Mouse (Mus musculus): ENCODE data around the gene Ugt1a7c. TPM values are rescaled to one million over a fixed set of nuclear protein-coding genes. Genes with fewer than 3 reads are reported as not detected.
A peak's percentile ranks its signal among the peaks of the same experiment; 100 is the strongest.
"Not testable (repeated sequence)": the region's sequence is repeated elsewhere in the genome, so short reads cannot be mapped to it uniquely, and the experiment has no call there.

The Ugt1a7c gene
- total RNA-seq, 1 experiment from 2014 or later, result 0.61 TPM

DNA sequence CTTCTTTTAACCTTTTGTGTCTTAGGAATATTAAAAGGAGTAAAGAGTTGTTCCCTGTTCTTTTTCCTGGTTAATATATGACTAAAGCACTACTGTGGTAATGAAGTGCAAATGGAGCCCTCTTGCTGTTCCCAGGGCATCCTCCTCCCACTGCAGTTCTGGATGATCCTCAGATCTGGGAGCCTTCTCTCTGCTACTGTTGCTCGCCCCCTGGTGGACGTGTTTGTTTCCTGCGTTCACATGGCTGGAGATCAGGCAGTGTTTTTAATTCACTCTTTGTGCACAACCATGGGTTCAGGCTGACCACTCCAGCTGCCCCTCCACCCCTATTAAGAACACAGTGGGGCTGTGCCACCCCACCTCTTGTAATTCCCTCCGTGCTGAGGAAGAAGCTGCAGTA lies 25.7 kb downstream of the Ugt1a7c start:
- DNase-seq, result not testable (repeated sequence)

DNA sequence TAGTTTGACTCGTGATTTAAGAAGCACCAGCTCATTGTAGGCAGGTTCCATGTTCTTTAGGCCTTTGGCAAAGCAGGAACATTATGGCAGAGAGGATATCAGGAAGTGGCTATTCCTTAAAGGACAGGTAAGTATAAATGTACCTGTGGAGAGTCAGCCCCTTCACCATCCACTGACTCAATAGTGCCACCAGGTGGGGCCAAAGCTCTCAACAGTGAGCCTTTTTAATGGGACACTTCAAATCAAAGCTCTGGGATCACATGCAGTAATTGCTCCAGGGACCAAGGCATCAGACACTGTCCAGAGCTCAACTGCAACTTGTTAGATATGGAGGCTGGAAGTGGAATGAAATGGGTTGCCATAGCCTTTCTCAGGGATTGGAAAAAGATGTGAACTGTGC lies 26.7 kb downstream of the Ugt1a7c start:
- DNase-seq, result peak; percentile 21

DNA sequence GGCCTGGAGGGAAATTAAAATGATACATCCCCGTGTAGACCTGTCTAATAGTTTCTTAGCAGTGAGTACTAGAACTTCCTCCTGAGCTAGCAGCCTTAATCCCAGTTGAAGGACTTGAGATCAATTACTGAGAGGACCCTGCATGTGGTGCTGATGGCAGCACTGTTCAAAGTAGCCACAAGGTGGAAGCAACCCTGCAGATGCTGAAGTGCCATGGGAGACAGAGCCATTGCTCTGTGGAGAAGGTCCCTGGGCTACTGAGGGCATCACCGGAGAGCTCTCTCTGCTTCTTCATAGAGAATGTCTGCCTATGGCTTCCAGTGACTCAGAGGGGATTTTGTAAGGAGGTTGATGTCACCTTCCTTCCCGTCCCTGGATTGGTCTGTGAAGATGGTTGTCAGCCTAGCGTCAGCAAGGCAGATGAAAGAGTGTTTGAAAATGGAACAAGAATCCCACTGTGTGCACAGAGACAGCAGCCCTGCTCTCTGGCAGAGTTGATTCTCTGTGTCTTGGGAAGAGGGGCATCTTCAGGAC lies 31.0 kb downstream of the Ugt1a7c start:
- not testable (repeated sequence) for DNase-seq

DNA sequence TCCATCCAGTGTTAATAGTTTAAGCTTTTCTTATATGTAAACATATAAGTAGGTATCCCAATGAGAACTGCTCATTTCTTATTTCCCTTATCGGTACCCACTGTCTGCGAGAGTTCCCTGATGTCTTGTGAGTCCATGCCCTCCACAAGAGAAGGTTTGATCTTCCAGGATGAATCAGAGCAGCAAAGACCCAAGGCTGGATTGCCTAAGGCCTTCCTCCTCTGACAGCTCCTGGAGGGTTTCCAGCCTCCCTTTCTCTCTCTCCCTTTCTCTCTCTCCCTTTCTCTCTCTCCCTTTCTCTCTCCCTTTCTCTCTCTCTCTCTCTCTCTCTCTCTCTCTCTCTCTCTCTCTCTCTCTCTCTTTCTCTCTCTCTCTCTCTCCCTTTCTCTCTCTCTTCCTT lies 34.2 kb downstream of the Ugt1a7c start:
- DNase-seq, result peak; percentile 16

DNA sequence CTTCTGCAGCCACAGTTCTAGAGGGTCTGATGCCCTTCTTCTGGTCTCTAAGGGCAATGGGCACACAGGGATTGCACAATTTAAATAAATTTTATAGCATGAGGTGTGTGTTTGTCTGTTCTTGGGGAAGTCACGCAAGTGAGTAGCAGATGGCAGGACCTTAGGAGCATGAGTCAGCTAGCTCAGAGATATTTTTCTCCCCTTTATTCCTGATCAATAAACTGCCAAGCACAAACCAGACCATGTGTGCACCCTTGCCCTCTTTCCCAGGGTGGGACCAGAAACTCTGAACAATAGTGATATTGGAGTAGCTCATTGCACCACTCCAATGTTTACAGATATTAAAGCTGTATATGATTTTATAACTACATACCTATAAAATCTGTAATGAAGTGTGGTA lies 35.4 kb downstream of the Ugt1a7c start:
- DNase-seq, result not testable (repeated sequence)

DNA sequence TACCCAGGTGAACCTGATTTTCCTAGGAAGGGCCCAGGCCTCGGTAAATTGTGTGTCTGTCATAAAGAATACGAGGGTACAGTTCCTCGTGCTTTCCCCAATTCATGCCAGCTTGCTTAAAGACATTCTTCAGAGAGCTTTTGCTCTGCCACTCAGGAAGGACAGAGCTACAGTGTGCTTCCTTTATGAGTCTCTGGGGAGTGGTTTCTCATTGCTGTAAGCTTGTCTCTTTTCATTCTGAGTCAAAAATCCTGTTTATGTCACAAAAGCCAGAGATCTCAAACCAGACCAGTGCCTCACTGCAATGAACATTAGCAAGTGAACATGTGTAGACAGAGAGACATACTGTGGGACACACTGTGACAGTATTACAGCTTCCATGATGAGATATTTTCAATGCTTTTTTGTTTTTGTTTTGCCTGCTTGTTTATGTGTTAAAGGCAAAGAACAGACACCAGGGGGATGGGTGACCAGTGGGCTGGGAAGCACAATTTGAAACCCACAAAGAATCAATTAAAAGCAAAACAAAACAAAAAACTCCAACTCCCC lies 39.1 kb downstream of the Ugt1a7c start:
- no peak for DNase-seq

DNA sequence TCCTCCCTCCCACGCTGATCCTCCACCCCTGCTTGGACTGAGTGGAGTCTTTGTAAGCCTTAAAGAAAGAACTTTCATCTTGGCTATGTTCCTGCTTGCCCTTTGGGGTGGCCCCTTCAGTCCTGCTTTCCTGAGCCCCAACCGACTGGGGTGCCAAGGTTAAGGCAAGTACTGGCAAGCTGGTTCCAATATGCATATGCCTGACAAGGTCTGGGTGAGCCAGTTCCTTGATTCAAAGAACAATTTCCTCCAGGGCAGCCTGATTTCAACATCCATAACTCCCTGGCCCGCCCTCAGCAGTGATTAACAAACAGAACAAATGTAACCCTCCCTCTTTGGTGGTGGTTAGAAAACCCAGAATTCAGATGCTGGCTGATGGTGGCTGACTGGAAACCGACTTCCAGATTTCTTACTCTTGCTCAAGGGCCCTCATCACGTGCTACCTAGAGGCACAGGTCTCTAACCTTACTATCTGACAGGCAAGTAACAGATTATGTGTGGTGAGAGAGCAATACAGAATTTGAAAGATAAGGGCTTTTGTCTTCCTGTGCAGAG lies 39.7 kb downstream of the Ugt1a7c start, which contains the start of gene Ugt1a6a:
Ugt1a6a (plus strand) TSS at position 353 of the 555 bp plus-strand sequence.
- DNase-seq, result not testable (repeated sequence)

DNA sequence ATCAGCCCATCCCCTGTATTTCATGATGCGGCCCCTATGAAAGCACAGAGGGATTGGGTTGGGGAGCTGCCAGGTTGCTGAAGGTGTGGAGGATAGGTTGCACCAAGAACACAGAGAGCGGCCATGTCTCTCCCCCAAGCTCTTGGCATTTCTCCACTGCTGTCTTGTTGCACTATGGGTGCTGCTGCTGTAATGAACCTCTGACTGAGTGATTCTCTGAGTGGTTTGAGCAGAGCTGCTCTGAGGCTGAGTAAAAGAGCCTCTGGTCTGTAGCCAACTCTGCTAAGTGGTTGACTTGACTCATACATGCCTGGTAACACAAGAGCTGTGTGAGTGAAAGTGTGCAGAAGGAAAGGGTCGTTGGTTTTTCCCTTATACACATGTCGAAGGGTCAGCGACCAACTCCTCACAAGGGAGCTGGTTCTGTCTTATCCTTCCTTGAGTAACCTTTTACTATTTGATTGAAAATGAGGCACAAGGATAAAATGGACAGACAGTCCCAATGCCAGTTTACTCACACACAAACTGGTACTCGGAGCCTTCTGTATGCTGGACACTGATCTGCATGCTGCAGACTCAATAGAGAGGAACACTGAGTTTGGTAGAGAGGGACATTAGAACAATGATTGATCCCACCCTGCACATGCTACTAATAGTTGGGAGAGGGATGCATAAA lies 40.5 kb downstream of the Ugt1a7c start:
- DNase-seq, result not testable (repeated sequence)

DNA sequence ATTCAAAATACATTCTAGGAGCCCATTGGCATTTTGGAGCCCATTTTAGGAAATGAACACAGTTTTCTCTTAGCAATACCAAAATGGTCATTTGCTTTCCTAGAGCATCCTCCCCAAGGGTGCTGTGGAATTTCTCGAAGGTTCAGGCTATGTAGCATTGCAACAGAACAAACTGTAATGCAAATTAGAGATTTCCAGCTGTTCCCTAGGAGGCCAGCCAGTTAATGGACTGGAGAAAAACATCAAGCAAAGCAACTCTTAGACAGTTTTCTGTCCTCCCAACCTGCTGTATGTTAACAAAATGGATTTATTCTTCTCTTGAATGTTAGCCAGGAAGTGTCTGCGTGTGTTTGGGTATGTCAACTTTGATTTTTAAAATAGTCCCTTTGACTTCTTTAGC lies 41.8 kb downstream of the Ugt1a7c start:
- DNase-seq, result no peak

DNA sequence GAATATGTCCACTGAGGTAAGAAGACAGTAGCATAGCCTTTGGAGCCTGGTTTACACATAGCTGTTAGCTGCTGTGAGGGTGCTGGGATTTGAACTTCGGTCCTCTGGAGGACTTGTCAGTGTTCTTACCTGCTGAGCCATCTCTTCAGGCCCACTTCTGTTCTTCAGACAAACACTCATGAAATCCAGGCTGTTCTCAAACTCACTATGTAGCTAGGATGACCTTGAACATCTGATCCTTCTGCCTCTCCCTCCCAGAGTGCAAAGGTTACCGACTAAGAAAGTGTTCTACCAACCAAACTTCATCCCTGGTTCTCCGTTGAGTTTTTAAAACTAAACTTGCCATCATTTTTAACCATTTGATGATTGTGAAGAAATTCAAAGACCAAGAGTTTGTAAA lies 42.4 kb downstream of the Ugt1a7c start:
- no peak for DNase-seq

DNA sequence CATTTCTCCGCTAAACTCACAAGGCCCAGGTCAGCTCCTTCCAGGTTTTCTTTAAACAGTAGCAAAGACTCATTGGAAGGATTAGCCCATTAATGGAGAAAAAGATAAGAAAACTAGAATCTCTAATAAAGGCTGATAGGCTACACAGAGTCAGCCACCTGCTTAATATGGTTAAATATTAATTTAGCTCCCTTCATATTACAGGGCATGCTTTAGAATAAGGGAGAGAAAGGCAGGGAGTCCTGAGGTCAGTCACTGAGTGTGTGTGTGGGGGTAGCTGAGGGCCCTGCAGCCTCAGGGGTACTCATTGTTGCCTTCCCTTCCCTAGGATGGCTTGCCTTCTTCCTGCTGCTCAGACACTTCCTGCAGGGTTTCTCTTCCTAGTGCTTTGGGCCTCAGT lies 43.3 kb downstream of the Ugt1a7c start:
- DNase-seq, result no peak

DNA sequence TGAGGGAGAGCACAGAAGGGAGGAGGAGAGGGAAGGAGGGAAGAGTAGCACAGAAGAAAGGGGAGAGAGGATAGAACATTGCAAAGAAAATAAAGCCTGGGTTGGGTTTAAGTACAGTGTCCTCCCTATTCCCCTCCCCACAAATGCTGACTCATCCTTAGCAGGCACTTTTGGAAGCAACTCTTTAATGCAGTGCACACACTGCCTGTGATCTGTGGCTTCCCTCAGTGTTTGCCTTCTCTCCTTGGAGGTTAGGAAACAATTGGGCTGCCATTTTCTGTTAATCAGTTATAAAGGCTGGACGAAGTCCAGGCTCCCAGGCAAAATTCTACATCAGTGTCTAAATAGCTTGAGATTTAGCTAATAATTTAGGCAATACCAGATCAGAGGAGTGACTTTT lies 45.6 kb downstream of the Ugt1a7c start:
- not testable (repeated sequence) for DNase-seq

DNA sequence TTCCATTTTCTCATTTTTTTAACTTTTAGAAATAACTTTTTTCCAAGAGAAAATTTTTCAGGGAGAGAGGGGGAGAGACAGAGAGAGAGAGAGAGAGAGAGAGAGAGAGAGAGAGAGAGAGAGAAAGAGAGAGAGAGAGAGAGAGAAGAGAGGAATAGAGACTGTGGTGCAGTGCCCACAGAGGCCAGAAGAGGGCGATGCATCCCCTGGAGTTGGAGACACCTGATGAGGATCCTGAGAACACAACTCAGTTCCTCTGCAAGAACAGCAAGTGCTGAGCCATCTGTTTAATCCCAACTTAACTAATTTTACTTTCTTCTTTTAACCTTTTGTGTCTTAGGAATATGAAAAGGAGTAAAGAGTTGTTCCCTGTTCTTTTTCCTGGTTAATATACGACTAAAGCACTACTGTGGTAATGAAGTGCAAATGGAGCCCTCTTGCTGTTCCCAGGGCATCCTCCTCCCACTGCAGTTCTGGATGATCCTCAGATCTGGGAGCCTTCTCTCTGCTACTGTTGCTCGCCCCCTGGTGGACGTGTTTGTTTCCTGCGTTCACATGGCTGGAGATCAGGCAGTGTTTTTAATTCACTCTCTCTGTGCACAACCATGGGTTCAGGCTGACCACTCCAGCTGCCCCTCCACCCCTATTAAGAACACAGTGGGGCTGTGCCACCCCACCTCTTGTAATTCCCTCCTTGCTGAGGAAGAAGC lies 49.3 kb downstream of the Ugt1a7c start:
- peak; percentile 39 for DNase-seq

DNA sequence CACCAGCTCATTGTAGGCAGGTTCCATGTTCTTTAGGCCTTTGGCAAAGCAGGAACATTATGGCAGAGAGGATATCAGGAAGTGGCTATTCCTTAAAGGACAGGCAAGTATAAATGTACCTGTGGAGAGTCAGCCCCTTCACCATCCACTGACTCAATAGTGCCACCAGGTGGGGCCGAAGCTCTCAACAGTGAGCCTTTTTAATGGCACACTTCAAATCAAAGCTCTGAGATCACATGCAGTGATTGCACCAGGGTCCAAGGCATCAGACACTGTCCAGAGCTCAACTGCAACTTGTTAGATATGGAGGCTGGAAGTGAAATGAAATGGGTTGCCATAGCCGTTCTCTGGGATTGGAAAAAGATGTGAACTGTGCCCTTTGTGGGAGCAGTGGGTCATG lies 50.4 kb downstream of the Ugt1a7c start:
- DNase-seq, result peak; percentile 13

DNA sequence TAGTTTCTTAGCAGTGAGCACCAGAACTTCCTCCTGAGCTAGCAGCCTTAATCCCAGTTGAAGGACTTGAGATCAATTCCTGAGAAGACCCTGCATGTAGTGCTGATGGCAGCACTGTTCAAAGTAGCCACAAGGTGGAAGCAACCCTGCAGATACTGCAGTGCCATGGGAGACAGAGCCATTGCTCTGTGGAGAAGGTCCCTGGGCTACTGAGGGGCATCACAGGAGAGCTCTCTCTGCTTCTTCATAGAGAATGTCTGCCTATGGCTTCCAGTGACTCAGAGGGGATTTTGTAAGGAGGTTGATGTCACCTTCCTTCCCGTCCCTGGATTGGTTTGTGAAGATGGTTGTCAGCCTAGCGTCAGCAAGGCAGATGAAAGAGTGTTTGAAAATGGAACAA lies 55.3 kb downstream of the Ugt1a7c start:
- not testable (repeated sequence) for DNase-seq

DNA sequence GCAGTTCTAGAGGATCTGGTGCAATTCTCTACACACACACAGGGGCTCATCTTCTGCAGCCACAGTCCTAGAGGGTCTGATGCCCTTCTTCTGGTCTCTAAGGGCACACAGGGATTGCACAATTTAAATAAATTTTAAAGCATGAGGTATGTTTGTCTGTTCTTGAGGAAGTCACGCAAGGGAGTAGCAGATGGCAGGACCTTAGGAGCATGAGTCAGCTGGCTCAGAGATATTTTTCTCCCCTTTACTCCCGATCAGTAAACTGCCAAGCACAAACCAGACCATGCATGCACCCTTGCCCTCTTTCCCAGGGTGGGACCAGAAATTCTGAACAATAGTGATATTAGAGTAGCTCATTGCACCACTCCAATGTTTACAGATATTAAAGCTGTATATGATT lies 63.6 kb downstream of the Ugt1a7c start:
- no peak for DNase-seq

DNA sequence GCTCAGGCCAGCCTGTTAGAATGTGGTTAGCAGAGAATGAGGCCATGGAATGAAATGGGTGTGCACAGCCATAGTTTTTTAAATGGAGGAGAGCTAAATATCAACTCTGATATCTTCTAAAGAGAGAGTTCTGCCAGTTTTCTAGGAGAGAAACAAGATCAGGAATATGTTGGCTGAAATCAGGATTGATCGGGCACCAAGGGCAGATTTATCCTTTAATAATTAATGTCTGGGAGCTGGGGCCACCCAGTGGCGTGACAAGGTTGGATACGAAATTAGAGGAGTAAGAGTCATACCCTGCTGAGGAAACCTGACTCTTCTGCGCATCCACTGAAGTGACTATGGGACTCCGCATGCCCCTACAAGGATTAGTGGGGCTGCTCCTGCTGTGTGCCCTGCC lies 70.8 kb downstream of the Ugt1a7c start, which contains the start of gene Ugt1a5:
Ugt1a5 (plus strand) TSS at position 302 of the 400 bp plus-strand sequence.
- no peak for DNase-seq

DNA sequence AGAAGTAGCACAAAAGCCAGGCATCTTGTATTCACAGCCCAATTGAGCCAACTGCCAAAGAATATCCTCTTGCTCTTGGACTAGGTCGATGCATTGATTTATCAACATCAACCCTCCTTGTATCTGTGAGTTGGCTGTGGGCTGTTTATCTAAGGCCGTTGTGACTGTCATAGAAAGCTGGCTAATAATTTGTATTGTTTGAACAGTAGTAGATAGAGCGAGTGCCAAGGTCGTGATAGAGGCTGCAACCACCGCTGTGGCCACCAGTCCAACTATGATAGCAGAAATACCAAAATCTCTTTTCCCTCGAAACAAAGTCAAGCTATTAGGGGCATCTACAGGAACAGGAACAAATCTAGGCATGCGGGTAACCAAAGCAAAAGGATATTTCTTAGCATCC lies 77.3 kb downstream of the Ugt1a7c start:
- DNase-seq, result not testable (repeated sequence)

DNA sequence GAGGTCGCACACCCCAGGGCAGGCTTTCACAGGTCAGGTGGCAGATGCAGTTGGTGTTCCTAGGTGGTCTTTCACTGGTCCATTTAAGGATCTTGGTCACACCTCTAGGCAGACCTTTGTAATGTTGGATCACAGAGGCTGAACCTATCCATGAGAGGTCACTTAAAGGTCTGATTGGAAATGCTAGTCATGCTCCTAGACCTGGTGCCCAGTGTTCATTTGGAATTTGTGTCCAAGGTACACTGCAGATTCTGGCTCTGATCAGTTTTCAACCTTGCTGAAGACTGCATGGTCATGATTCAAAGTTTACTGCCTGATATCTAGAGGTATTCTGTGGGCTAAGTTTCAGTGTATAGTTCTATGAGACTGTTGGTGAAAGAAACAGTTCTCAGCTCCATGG lies 84.8 kb downstream of the Ugt1a7c start:
- DNase-seq, result no peak

DNA sequence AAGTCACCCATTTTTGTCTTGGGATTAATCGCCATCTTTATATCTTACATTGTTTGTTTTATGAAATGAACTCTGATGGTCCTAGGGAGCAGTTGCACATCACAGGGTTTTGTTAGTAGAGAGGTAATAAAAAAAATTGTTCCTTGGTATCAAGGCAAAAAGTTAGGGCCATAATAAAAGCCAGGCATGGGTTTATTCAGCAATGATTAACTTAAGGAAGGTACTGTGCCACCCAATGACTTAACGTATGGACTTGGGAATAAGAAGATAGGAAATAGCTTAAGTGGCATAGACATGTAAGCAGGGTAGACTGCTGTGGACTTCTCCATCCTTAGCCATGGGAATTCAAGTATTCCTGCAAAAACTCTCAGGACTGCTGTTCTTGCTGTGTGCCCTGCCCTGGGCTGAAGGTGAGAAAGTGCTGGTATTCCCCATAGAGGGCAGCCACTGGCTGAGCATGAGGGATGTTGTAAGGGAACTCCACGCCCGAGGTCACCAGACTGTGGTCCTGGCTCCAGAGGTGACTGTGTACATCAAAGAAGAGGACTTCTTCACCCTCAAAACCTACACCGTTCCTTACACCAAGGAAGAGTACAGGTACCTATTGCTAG lies 91.6 kb downstream of the Ugt1a7c start:
- no peak for DNase-seq

DNA sequence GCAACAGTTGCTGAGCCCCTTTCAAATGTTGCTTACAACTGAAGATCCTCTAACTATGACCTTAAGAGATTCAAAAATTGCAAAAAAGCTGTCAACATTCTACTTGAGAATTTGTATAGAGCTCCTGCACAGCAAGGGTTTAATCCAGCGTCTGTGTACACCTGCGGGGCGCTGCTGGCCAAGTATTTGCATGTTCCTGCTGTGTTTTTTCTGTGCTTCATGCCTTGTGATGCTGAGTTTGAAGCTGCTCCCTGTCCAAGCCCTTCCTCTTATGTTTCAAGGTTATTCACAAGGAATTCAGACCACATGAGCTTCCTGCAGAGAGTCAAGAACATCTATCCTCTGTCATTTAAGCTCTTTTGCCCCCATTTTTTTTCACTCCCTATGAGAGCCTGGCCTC lies 97.3 kb downstream of the Ugt1a7c start:
- DNase-seq, result no peak

DNA sequence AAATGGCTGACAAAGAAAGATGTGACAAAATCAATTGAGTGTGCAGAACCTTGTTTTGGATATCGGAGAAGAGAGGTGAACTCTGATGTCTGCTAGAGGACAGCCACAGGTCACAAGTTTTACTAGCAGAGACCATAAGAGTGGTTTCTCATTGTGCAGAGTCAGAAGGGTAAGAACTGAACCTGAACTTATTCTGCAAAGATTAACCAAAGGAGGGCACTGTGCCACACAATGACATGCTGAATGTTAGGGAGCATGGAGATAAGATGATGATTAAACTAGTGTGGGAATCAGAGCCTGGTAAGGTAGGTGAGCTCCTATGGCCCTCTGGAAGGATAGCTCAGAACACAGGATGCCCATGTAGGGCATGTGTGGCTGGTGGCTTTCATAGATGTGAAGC lies 100.8 kb downstream of the Ugt1a7c start:
- no peak for DNase-seq
